Mouse (Mus musculus): ENCODE results near the gene Dhrs2. TPM values are rescaled to one million over a fixed set of nuclear protein-coding genes. Genes with fewer than 3 reads are reported as not detected.

Dhrs2 gene
- polyA plus RNA-seq, 1 experiment from 2014 or later = not detected

DNA sequence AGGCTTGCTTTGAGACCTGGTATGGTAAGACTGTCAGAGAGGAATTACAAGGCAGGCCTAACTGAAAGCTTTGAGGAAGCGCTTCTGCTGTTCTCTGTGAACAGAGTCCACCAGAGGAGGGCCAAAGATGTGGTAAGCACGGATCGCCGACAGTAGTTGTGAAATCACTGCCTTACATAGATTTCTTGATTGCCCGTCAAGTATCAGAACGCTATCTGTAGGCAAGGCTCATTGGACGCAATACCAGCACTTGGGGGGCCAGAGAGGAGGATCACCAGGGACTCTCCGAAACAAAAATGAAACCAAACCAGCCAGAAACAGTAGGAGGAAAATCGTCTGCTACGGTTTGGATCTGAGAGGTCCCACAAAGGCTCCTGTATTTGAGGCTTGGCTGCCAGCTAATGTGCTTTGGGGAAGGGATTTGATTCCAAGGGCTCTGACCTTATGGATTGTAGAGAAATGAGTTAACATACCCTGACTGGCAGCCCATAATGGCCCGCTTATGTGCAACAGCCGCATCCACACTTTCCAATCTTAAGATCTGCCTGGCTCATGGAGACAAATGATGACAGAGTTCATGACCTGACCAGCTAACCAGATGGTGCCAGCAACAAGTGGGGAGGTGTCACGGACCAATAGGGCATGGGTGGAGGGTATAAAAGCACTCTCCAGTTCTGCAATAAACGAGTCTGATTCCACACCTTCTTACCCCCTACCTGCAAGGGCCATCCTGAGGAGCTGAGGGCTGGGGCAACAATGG, 27.8 kb upstream of the Dhrs2 start:
- ATAC-seq (ENCODE audit: low FRiP score) (no peak), DNase-seq (ENCODE audit: low spot score, missing footprints) (peak; percentile 82)
- Histone ChIP-seq H3K9me3 (ENCODE audit: control insufficient read depth, low read length) (no peaks in the 10 kb centered on the region), H3K4me2 (no peak overlapping the region), H3K27ac (ENCODE audit: low read depth, low read length) (no peak overlapping the region), H3K4me3 (ENCODE audit: low read depth, low read length) (no peak overlapping the region), H3K9ac (ENCODE audit: low read length) (no peak overlapping the region), H3K4me1 (ENCODE audit: control insufficient read depth, insufficient read depth, low read length) (peaks cover 8% of the 10 kb centered on the region), H3K27me3 (ENCODE audit: control insufficient read depth, insufficient read depth, low read length) (no peaks in the 10 kb centered on the region), H3K36me3 (ENCODE audit: control insufficient read depth, insufficient read depth, low read length) (no peaks in the 10 kb centered on the region)
- 78% methylated on average over 14 of the region's 14 CpGs for WGBS

DNA sequence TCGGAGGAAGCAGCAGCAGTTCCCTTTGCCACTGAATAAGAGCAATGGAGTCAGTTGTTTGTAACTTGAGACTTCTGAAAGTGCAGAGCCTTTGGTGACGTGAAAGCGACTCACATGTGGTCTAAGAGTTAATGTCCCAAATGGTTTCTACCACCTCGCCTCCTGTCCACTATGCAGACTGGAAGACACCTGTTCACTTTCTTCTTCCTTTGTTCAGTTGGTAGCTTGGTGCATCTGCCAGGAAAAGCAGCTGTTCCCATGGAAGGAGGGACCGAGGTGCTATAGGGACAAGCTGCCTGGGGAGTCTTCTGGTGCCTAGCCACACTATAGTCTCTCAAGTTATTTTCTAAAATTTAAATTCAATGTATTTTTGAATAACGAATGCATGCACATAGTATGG, 27.0 kb upstream of the Dhrs2 start:
- no peaks in the 10 kb centered on the region for H3K36me3 ChIP-seq (ENCODE audit: control insufficient read depth, insufficient read depth, low read length)
- H3K27ac ChIP-seq (ENCODE audit: low read depth, low read length) = no peak overlapping the region
- no peaks in the 10 kb centered on the region for H3K27me3 ChIP-seq (ENCODE audit: control insufficient read depth, insufficient read depth, low read length)
- H3K9ac ChIP-seq (ENCODE audit: low read length) = no peak overlapping the region
- 60% methylated on average over 6 of the region's 6 CpGs for WGBS
- no peak overlapping the region for H3K4me2 ChIP-seq
- H3K9me3 ChIP-seq (ENCODE audit: control insufficient read depth, low read length) = no peaks in the 10 kb centered on the region
- peaks cover under 1% of the 10 kb centered on the region; the same call in 1 of the 2 replicates for H3K4me1 ChIP-seq (ENCODE audit: control insufficient read depth, insufficient read depth, low read length)
- no peak for DNase-seq (ENCODE audit: low spot score, missing footprints)
- ATAC-seq (ENCODE audit: low FRiP score) = no peak
- no peak overlapping the region for H3K4me3 ChIP-seq (ENCODE audit: low read depth, low read length)

DNA sequence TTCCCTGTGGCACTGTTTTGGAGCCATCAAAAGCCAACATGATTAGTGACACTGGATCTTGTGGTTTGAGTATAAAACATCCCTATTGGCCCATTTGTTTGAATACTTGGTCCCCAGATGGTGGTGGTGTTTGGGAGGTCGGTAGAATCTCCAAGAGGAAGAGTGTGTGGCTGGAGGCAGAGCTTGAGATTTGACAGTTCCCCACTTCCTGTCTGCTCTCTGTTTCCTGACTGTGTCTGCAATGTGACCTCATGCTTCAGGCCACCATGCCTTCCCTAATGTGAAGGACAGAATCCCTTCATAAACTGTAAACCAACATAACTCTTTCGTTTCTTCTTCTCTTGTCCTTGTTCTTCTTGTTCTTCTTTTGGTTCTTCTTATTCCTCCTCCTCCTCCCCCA, 24.7 kb upstream of the Dhrs2 start:
- H3K27ac ChIP-seq (ENCODE audit: low read depth, low read length) = no peak overlapping the region
- no peak overlapping the region for H3K9ac ChIP-seq (ENCODE audit: low read length)
- H3K36me3 ChIP-seq (ENCODE audit: control insufficient read depth, insufficient read depth, low read length) = no peaks in the 10 kb centered on the region
- H3K9me3 ChIP-seq (ENCODE audit: control insufficient read depth, low read length) = no peaks in the 10 kb centered on the region
- no peaks in the 10 kb centered on the region for H3K27me3 ChIP-seq (ENCODE audit: control insufficient read depth, insufficient read depth, low read length)
- H3K4me2 ChIP-seq = no peak overlapping the region
- no peak overlapping the region for H3K4me3 ChIP-seq (ENCODE audit: low read depth, low read length)
- no peaks in the 10 kb centered on the region for H3K4me1 ChIP-seq (ENCODE audit: control insufficient read depth, insufficient read depth, low read length)
- 70% methylated on average over 2 of the region's 2 CpGs for WGBS
- DNase-seq (ENCODE audit: low spot score, missing footprints) = peak; percentile 51
- no peak for ATAC-seq (ENCODE audit: low FRiP score)

DNA sequence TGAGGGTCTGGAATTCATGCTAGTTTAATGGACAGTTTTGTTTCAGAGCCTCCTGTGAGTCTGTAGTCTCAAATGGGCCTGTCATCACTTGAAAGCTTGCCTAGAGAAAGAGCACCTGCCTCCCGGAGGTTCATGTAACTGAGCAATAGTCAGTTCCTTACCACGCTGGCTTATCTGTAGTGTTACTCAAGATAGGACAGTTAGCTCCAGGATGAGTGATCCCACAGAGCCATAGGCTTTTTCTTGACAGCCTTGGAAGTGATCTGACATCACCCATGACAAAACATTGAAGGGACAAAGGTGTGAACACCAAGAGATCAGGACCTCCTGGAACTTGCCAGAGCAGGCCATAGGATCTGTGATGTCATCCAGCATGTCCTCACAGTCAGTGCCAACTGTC, 23.6 kb upstream of the Dhrs2 start:
- ATAC-seq (ENCODE audit: low FRiP score) (no peak), DNase-seq (ENCODE audit: low spot score, missing footprints) (peak; percentile 61)
- H3K4me2 ChIP-seq = no peak overlapping the region
- no peaks in the 10 kb centered on the region for H3K36me3 ChIP-seq (ENCODE audit: control insufficient read depth, insufficient read depth, low read length)
- 96% methylated on average over 2 of the region's 2 CpGs for WGBS
- H3K27ac ChIP-seq (ENCODE audit: low read depth, low read length) = no peak overlapping the region
- H3K27me3 ChIP-seq (ENCODE audit: control insufficient read depth, insufficient read depth, low read length) = no peaks in the 10 kb centered on the region
- no peak overlapping the region for H3K4me3 ChIP-seq (ENCODE audit: low read depth, low read length)
- H3K9ac ChIP-seq (ENCODE audit: low read length) = no peak overlapping the region
- no peaks in the 10 kb centered on the region for H3K9me3 ChIP-seq (ENCODE audit: control insufficient read depth, low read length)
- no peaks in the 10 kb centered on the region for H3K4me1 ChIP-seq (ENCODE audit: control insufficient read depth, insufficient read depth, low read length)

DNA sequence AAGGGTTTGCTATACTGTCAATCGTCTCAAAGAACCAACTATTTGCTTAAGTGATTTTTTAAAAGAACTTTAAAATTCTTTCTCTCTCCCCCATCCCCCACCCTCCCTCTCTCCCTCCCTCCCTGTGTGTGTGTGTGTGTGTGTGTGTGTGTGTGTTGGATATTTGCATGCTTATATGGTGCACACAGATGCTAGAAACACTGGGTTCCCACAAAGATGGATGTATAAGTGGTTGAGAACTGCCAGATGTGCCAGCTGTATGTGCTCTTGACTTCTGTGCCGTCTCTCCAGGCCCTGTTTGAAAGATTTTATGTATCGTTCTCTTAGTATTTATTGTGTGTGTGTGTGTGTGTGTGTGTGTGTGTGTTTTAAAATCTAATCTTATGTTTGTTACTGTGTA, 17.3 kb upstream of the Dhrs2 start:
- 71% methylated on average over 3 of the region's 3 CpGs for WGBS
- peak; percentile 40; the same call in 1 of the 2 replicates for ATAC-seq (ENCODE audit: low FRiP score)
- Histone ChIP-seq H3K4me1 (ENCODE audit: control insufficient read depth, insufficient read depth, low read length) (peaks cover 3% of the 10 kb centered on the region; the same call in 1 of the 2 replicates), H3K27ac (ENCODE audit: low read depth, low read length) (no peak overlapping the region), H3K9me3 (ENCODE audit: control insufficient read depth, low read length) (no peaks in the 10 kb centered on the region), H3K9ac (ENCODE audit: low read length) (no peak overlapping the region), H3K4me2 (no peak overlapping the region), H3K4me3 (ENCODE audit: low read depth, low read length) (no peak overlapping the region), H3K36me3 (ENCODE audit: control insufficient read depth, insufficient read depth, low read length) (no peaks in the 10 kb centered on the region), H3K27me3 (ENCODE audit: control insufficient read depth, insufficient read depth, low read length) (no peaks in the 10 kb centered on the region)
- peak; percentile 85 for DNase-seq (ENCODE audit: low spot score, missing footprints)

DNA sequence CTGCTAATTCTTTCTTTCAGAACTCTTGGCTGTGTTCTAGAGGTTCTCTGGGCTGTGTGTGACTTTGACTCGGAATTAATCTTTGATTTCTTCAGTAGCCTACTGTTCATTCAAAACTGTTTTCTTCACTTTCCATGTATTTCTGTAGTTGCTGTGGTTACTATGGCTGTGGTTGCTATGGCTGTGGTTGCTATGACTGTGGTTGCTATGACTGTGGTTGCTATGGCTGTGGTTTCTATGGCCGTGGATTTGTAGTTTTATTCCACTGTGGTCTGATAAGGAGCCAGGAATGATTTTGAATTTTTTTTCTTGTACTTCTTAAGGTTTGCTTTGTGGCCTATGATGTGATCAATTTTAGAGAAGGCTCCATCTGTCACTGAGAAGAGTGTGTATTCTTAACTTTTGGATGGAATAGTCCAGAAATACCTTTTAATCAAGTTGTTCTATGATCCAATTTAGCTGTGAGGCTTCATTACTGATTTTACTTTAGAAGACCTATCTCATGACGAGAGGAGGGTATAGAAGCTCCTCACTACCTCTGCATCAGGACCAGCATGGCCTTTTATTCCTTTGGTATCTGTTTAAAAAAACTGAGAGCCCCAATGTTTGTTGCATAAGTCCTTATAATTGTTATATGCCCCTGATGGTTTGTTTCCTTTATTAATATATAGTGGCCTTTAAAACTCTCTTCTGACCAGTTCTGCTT, 16.6 kb upstream of the Dhrs2 start:
- H3K4me1 ChIP-seq (ENCODE audit: control insufficient read depth, insufficient read depth, low read length) = peaks cover 3% of the 10 kb centered on the region; the same call in 1 of the 2 replicates
- no peaks in the 10 kb centered on the region for H3K27me3 ChIP-seq (ENCODE audit: control insufficient read depth, insufficient read depth, low read length)
- no peaks in the 10 kb centered on the region for H3K36me3 ChIP-seq (ENCODE audit: control insufficient read depth, insufficient read depth, low read length)
- no peak overlapping the region for H3K4me2 ChIP-seq
- H3K27ac ChIP-seq (ENCODE audit: low read depth, low read length) = no peak overlapping the region
- peak; percentile 83 for ATAC-seq (ENCODE audit: low FRiP score)
- no peak overlapping the region for H3K9ac ChIP-seq (ENCODE audit: low read length)
- 32% methylated on average over 3 of the region's 3 CpGs for WGBS
- no peaks in the 10 kb centered on the region for H3K9me3 ChIP-seq (ENCODE audit: control insufficient read depth, low read length)
- peak; percentile 95 for DNase-seq (ENCODE audit: low spot score, missing footprints)
- H3K4me3 ChIP-seq (ENCODE audit: low read depth, low read length) = no peak overlapping the region

DNA sequence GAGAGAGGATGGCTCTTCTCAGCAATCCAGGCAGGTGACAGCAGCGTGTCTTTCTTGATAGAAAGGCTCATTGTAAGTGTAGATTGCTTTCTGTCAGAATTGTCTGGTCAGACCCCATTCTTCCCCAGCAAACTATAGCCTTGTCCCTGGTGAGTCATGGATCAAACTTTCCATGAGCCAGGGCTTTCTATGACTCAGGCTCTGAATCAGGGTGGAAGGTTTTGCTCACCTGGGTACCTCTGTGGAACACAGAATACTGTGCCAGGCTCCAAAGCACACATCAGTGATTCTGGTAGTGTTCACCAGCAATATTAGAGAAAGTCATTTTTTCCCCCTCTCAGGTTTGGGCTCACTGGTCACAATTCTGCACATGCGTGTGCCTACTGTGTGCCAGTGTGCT, 13.5 kb upstream of the Dhrs2 start:
- H3K36me3 ChIP-seq (ENCODE audit: control insufficient read depth, insufficient read depth, low read length) = no peaks in the 10 kb centered on the region

DNA sequence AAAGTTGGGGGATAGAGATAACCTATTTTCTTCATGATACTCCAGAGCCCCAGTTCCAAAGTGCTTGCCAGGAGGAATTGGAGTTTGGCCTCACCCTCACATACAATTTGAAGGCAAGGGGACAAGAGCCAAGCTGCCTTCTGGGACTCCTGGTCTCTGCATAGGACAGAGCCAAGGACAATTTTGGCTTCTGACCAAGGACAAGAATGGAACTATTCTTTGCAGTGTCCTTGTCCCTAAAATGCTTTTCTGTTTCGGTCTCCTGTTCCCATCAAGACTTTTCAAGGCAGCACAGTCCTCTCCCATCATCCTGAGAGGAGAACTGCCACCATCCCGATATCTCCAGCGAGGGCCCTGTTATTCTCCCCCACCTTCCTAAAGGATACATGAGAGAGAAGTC, 8.2 kb upstream of the Dhrs2 start:
- 95% methylated on average over 3 of the region's 3 CpGs for WGBS
- Histone ChIP-seq H3K36me3 (ENCODE audit: control insufficient read depth, insufficient read depth, low read length) (no peaks in the 10 kb centered on the region), H3K9me3 (ENCODE audit: control insufficient read depth, low read length) (no peaks in the 10 kb centered on the region), H3K4me2 (no peak overlapping the region), H3K9ac (ENCODE audit: low read length) (no peak overlapping the region), H3K27ac (ENCODE audit: low read depth, low read length) (no peak overlapping the region), H3K4me1 (ENCODE audit: control insufficient read depth, insufficient read depth, low read length) (no peaks in the 10 kb centered on the region), H3K4me3 (ENCODE audit: low read depth, low read length) (no peak overlapping the region), H3K27me3 (ENCODE audit: control insufficient read depth, insufficient read depth, low read length) (no peaks in the 10 kb centered on the region)
- DNase-seq (ENCODE audit: low spot score, missing footprints) (no peak), ATAC-seq (ENCODE audit: low FRiP score) (no peak)

More for the DNA sequence above, 13.5 kb upstream of the Dhrs2 start:
- ATAC-seq (ENCODE audit: low FRiP score) (no peak), DNase-seq (ENCODE audit: low spot score, missing footprints) (peak; percentile 60)
- no peak overlapping the region for H3K9ac ChIP-seq (ENCODE audit: low read length)
- no peak overlapping the region for H3K4me2 ChIP-seq
- no peaks in the 10 kb centered on the region for H3K27me3 ChIP-seq (ENCODE audit: control insufficient read depth, insufficient read depth, low read length)
- no peaks in the 10 kb centered on the region for H3K9me3 ChIP-seq (ENCODE audit: control insufficient read depth, low read length)
- H3K27ac ChIP-seq (ENCODE audit: low read depth, low read length) = no peak overlapping the region
- peaks cover 3% of the 10 kb centered on the region; the same call in 1 of the 2 replicates for H3K4me1 ChIP-seq (ENCODE audit: control insufficient read depth, insufficient read depth, low read length)
- 85% methylated on average over 2 of the region's 2 CpGs for WGBS
- no peak overlapping the region for H3K4me3 ChIP-seq (ENCODE audit: low read depth, low read length)

DNA sequence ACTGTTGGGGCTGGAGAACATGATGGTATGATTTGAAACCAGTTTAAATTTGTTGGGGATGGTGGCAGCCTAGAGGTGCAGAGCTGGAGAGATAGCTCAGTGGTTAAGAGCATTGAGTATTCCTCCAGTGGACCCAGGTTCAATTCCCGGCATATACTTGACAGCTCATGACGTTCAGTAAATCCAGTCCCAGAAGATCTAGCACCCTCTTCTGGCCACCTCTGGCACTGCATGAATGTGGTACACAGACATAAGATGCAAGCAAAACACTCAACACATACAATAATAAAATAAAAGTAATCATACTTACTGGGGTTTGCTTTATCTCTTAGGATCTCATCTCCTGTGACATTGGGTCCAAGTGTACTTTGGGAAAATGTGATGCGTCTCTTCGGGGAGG, 7.3 kb upstream of the Dhrs2 start:
- H3K36me3 ChIP-seq (ENCODE audit: control insufficient read depth, insufficient read depth, low read length) = no peaks in the 10 kb centered on the region
- no peak overlapping the region for H3K9ac ChIP-seq (ENCODE audit: low read length)
- no peak overlapping the region for H3K27ac ChIP-seq (ENCODE audit: low read depth, low read length)
- ATAC-seq (ENCODE audit: low FRiP score) (no peak), DNase-seq (ENCODE audit: low spot score, missing footprints) (peak; percentile 88)
- WGBS = 66% methylated on average over 4 of the region's 4 CpGs
- no peaks in the 10 kb centered on the region for H3K27me3 ChIP-seq (ENCODE audit: control insufficient read depth, insufficient read depth, low read length)
- no peaks in the 10 kb centered on the region for H3K4me1 ChIP-seq (ENCODE audit: control insufficient read depth, insufficient read depth, low read length)
- no peak overlapping the region for H3K4me3 ChIP-seq (ENCODE audit: low read depth, low read length)
- H3K4me2 ChIP-seq = no peak overlapping the region
- H3K9me3 ChIP-seq (ENCODE audit: control insufficient read depth, low read length) = no peaks in the 10 kb centered on the region
